Mouse (Mus musculus): Measurements from ENCODE around the gene Ptprcap.
"Not testable (repeated sequence)": the region's sequence is repeated elsewhere in the genome, so short reads cannot be mapped to it uniquely, and the experiment has no call there.

The Ptprcap gene

DNA sequence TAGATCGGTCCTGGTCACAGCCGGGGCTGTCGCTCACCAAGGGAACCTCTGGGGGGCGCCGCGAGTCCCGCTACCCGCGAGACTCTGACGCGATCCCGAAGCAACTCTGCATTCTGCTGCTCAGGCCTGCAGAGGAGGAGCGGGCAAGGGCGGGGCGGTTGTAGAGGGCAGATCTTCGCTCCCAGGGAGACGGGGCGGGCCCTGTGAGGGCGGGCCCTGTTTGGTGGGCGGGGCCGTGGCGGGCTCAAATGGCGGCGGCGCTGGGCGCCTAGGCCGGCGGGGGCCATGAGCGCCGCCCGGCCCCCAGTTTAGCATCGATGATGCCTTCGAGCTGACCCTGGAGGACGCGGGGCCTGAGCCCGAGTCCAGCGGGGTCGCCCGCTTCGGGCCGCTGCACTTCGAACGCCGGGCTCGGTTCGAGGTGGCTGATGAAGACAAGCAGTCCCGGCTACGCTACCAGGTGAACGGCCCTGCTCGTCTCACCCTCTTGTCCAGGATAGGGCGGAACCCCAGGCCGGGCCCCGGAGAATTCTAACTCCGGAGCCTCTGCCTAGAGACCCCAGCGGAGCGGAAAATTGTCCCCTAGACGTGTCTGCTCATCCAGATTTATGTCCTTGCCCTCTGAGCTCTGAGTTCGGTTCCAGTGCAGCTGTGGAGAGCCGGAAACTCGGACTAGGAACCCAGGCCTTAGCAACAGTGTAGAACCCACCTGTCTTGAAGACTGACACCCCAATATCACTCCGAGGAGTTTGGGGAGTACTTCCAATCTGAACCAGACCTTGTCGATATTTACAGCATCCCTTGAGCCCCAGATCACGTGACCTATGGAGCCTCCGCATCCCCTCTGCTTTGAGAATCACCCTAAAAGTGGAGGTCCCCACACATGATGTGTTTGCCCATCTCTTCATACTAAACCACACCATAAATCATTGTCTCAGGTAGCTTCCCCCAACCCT lies 27.4 kb upstream of the Ptprcap start, which contains the start of gene Aip:
TSS of gene Aip (minus strand) at position 118 of the 956 bp plus-strand sequence.
- DNase-seq (ENCODE audit: low read depth, low spot score) = peak; percentile 92

DNA sequence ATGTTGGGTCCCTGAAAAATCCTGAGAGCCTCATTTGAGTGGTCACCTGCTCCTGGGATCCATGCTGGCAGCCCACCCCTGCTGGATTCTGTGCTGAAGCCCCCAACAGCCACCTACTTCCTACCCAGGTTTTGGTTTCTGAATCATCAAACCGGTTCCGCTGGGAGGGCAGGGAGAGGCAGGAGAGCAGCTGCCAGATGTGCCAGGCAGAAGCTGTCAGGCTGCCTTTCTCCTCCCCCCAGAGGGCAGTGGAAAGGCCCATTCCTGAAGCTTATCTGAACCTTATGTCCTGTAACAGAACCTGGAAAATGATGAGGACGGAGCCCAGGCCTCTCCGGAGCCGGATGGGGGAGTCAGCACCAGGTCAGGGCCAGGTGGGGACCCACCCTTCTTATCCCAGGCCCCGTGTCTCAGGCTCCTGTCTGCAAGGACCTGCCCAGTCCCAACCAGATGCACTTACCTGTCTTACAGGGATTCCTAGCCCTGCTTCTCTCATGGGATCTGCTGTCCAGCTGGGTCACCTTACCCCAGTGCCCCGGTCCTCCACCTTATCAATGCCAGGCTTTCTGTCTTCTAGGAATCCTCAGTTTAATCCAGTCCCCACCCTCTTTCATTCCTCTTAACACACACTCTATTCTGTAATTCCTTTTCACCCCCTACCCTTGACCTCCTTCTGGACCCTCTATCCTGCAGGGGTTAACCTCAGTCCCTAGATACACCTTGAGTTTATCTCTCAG lies 26.5 kb upstream of the Ptprcap start:
- no peak for DNase-seq (ENCODE audit: low read depth, low spot score)

DNA sequence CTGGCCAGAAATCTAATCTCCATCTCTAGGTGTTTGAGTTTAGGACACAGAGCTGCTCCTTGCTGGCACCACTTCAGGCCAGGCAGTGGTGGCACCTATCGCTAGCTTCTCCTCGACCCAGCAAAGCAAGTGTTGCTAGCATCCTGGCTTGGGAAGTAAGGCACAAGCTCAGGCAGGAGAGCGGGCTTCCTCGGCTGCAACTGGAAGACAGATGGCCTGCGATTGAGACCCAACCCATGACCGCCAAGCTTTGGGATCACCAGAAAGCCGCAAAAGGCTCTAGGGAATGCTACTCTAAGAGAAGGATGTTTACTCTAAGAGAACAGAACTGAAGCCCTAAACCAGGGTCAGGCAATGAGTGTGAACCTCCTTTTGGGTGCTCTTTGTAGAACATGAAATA lies 23.9 kb upstream of the Ptprcap start:
- DNase-seq (ENCODE audit: low read depth, low spot score) = no peak

DNA sequence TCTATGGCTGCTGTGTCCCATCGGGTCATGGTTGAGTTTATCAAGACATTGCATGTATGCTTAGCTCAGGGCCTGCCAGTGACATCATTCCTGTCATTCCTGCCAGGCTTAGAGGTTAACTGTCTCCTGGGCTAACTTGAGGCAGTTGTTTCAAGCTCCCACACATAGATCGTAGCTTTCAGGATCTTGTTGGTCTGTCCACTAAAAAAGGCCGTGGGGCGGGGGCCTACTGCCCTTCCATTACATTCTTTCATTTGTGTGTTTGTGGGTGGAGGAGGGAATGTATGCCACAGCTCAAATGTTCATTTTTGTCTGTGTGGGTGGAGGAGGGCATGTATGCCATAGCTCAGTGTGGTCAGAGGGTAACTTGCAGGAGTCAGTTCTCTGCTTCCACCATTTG lies 23.3 kb upstream of the Ptprcap start:
- DNase-seq (ENCODE audit: low read depth, low spot score) = no peak

DNA sequence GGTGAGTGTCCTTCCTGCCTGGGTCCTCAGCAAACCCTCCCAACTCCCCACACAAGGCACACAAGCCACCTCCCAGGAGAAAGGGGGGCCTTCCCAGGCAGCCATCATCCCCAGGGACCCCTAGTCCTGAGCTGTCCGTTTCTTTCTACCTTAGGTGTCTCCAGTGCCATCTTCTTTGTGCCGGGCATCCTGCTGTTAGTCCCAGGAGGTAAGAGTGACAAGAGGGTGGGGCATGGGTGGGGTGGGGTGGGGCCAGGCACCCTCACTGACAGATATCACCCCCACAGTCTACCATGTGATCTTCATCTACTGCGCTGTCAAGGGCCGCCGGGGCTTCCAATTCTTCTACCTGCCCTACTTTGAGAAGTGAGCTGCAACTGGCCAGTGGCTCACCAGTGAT lies 22.3 kb upstream of the Ptprcap start:
- DNase-seq (ENCODE audit: low read depth, low spot score) = no peak

DNA sequence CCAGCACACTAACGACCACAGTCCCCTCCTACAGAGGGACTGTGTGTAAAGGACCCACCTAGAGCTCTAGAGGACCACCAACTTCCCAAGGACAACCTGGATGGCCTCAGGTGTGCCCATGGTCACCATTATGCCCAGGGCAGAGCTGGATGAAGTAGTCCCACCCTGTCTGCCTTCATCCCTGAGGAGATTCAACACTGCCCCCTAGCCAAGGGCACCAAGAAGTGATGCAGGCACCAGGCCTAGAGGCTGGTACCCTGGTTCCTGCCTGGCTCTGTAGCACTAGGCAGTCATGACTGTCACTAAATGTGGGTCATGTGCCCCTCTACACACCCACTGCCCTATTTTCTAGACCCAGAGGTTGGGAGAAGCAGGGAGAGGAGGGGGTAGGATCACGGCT lies 21.6 kb upstream of the Ptprcap start:
- DNase-seq (ENCODE audit: low read depth, low spot score) = no peak

DNA sequence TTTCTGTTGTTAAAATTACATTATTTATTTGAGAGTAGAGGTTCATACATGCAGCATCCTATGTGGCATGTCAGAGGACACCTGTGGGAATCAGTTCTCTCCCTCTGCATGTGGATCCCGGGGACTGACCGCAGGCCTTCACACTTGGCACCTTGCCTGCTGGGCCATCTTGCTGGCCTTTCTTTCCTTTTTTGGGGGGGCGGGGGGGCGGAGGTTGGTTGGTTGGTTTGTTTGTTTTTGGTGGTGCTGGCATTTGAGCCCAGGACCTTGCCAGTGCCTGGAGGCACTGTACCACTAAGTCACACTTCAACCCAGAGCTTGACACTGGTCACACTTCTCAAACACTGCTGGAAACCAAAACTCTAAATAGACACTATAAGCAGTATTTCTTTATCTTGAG lies 19.1 kb upstream of the Ptprcap start:
- no peak for DNase-seq (ENCODE audit: low read depth, low spot score)

DNA sequence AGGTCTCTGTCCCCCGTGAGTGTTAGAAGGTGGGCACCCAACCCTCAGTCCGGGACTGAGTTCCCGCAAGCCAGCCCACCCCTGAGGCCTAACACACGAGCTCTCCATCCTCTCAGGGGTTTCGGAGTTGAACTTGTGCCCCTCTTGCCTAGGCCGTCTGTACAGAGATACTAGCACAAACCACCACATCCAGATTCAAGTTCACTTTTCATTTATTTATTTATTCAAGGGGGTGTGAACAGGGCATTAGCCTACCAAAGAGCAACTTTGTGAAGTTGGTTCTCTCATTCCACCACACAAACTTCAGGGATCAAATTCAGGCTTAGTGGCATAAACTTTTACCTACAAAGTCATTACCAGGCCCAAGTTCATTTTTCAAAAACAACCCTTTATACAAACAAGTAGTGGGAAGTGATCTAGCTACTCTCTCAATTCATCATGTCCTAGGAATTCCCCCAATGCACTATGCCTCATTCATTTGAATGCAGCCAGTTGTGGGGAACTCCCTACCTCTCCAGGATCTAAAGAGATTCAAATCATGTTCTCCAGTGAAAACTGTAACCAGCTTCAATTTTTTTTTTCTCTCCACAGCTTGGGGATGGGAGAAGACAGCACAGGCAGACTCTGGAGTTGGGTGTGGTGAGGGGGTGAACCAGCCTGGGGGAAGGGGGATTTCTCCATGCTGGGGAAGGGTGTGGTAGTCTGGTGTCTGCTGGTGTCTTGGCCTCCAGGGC lies 18.0 kb upstream of the Ptprcap start:
- DNase-seq (ENCODE audit: low read depth, low spot score) = not testable (repeated sequence)

DNA sequence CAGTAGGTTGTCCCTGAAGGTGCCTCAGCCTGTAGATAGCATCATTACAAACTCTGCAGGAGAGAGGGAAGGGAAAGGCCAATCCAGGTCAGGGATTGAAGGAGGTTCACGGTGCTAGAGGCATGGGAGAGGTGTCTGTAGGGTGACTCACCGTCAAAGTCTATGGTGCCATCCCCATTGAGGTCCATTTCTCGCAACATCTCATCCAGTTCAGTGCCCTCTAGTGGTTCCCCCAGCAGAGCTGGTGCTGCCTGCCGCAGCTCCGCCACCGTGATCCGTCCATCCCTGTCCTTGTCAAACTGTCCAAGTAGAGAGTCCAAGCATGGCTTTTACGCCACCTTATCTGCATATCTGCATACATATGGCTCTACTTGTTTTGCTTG lies 17.4 kb upstream of the Ptprcap start:
- DNase-seq (ENCODE audit: low read depth, low spot score) = not testable (repeated sequence)

DNA sequence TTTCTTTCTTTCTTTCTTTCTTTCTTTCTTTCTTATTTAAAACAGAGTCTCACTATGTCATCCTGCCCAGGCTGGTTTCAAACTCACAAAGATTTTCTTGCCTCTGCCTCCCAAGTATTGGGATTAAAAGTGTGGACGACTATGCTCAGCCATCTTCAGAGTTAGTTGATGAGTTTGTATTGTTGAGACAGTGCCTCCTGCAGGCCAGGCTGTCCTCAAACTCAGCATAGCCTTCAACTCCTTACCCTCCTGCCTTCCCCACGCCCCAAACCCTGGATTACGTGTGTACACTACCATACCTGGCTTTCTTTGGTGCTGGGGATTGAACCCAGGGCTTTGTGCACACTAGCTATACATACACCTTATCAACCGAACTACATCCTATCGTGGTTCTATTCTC lies 16.9 kb upstream of the Ptprcap start:
- DNase-seq (ENCODE audit: low read depth, low spot score) = no peak

DNA sequence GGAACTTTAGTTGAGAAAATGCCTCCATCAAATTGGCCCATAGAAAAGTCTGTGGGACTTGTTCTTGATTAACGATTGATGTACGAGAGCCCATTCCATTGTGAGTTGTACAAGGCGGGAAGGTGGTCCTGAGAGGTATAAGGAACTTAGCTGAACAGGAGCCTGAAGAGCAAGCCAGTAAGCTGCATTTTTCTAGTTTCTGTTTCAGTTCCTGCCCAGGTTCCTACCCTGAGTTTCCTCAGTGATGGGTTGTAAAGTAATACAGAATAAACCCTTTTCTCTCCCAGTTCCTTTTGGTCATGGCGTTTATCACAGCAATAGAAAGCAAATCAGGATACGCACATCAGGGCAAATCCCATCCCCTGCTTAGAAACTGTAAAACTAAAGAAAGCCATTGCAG lies 15.5 kb upstream of the Ptprcap start:
- no peak for DNase-seq (ENCODE audit: low read depth, low spot score)

DNA sequence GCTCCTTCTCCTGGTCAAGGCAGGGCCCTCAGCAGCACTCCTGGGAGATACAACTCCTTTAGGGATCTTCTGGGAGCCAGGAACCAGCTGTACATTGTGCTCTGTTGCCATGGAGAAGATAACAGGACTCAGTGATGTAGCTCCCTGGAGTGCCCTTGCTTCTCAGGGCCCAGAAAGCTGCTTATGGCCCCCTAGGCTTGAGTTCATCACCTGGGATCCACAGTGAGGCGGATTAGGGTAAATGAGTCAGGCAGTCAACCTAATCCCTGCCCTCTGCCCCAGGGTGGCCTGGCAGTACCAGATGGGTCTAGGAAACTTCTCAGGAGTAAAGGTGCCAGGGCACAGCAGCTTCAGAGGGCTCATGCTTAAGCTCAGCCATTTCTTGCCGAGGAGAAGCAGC lies 14.0 kb upstream of the Ptprcap start, which contains the start of gene Gpr152:
TSS of gene Gpr152 (plus strand) at position 342 of the 400 bp plus-strand sequence.
- peak; percentile 92 for DNase-seq (ENCODE audit: low read depth, low spot score)

DNA sequence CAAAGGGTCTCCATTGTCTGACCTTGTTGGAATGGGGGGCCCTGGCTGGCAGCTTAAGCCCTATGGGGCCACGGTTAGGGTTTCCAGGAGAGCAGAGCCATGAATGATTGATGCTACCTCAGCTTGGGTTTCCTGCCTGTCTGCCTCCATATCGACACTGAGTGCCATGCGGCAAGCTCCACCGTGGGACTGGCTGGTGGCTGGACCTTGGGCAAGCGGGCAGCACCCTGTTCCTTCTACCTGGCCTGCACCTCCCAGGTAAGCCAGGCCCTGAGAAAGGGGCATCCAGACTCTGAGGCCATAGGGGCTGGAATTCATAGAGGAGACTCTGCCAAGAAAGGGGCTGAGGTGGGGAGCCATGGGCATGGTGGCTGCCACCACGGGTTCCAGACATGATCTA lies 13.3 kb upstream of the Ptprcap start:
- no peak for DNase-seq (ENCODE audit: low read depth, low spot score)

DNA sequence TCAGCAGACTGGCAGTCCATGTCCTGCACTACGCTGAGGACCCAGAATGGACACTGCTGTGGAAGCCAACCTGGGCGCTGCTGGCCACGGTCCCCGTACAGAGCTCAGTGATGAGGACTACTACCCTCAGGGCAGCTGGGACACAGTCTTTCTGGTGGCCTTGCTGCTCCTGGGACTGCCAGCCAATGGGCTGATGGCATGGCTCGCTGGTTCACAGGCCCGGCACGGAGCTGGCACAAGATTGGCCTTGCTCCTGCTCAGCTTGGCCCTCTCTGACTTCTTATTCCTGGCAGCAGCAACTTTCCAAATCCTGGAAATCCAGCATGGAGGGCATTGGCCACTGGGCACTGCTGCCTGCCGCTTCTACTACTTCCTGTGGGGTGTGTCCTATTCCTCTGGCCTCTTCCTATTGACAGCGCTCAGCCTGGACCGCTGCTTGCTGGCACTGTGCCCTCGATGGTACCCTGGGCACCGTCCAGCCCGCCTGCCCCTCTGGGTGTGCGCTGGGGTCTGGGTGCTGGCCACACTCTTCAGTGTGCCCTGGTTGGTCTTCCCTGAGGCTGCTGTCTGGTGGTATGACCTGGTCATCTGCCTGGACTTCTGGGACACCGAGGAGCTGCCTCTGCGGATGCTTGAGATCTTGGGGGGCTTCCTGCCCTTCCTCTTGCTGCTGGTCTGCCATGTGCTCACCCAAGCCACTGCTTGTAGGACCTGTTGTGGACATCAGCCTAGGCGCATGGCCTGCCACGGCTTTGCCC lies 10.8 kb upstream of the Ptprcap start:
- DNase-seq (ENCODE audit: low read depth, low spot score) = no peak

DNA sequence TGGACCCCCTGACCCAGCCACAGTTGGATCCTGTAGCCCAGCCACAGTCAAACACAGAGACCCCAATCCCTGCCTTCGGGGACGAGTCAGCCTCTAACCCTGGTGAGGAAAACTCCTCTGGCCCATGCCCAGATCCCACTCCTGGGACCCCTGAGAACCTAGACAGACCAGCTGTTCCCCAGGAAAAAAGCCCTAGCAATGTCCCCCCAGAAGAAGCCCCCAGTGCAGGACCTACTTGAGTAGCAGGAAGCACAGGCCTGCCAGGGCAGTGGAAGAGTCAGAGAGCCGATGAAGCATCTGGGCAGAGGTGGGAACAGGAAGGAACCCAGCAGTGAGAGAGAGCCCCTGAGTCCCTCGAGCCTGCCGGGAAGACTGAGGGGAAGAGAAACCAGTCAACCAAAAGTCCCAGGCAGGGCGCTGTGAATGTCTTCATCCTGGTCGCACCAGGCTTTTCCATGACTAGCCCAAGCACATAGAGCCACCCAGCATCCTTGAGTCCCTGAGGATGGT lies 9.6 kb upstream of the Ptprcap start, which contains the start of gene Cabp4:
TSS of gene Cabp4 (minus strand) at position 275 of the 510 bp plus-strand sequence.
- DNase-seq (ENCODE audit: low read depth, low spot score) = no peak

DNA sequence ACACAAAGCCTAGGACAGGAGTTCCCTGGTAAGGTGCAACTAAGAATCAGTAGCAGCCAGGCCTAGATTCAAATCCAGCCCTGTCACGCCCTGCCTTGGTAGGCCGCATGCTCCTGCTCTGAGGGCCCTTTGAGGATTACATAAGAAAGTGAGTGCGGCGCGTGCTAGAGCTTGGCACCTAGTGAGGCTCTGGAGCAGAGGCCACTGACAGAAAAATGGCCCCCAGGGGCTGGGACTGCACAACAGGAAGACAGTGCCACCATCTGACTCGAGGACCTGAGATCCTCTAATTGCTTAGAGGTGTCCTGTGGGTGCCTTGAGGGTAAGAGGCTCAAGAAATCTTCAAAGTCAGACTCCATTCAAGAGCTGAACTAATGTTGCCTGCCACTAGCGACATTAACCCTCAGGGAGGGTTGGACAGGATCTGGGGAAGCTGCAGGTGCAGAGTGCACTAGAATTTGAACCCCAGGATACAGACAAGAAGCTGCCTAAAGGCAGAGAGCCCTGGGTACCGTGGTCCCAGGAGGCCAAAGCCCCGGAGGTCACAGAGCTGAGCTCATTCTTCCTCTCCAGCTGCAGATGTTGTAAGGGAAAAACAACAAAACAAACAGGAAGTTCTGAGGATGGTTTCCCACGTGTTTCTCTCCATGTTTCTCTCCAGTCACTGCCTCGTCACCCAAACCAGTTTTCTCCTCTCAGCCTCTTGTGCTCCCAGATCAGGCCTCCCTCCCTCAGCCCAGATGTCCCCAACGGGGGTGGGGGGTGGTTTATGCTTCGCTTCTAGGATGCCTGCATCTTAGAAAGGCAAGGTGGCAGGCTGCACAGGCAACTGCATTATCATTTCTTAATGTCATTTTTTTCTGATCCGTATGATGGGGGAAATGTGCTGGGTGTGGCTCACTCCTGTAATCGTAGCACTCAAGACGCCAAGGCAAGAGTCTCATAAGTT lies 8.6 kb upstream of the Ptprcap start:
- no peak for DNase-seq (ENCODE audit: low read depth, low spot score)

DNA sequence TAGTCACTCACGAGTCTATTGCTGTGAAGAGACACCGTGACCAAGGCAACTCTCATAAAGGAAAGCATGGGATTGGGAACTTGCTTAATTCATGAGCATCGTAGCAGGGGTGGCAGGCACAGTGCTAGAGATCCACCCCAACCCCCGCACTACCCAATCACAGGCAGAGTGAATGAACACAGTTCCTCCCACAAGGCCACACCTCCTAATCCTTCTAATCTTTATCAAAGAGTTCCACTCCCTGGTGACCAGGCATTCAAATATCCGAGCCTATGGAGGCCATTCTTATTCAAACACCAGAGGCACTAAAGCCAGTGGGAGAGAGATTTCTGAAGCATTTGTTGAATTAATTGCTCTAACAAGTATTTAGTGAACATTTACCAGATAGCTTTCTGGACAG lies 7.5 kb upstream of the Ptprcap start:
- DNase-seq (ENCODE audit: low read depth, low spot score) = no peak

DNA sequence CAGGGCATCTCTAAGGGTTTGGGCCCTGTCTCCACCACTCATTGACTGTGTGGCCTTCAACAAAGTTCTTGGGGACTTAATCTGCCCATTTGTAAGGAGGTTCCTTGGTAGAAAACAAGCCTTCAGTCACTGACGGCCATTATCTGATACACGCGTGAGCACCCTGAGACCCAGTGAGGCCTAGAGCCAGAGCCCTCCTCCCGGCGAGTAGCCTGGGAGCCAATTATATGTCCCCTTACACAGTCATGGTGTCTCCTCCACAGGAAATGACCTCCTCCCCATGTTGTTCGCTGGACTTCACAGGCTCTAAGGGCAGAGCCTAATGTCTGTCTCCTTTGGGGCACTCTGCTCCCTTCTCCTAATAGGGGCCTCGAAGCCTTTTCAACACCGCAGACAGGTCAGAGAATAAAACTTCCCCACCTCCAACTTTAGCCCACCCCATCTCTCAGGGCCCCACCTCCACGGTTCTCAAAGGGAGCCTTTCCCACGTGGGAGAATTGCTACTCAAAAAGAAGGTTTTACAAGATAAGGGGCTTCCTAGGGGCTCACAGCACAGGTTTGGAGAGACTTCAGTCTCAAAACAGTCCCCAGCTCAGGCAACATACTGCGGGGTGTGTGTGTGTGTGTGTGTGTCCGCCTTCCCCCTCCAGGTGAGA lies 6.9 kb upstream of the Ptprcap start:
- DNase-seq (ENCODE audit: low read depth, low spot score) = no peak

DNA sequence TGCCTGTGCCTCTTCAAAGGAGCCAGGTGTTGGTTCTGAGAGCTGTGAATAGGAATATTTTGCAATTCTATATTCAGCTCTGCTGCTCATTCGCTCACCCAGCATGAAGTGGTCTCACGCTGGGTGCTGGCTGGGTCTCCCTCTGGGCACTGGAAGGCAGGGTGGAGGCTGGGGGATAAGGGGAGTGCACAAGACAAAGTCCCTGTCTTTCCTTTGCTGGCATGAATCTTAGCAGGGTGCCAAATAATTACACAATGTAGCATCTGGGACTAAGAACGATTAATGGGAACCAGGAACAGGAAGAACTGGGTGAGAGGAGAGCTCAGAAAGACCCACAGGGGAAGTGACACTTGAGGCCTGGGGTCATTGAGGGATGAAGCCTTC lies 6.4 kb upstream of the Ptprcap start:
- DNase-seq (ENCODE audit: low read depth, low spot score) = no peak
